Mouse (Mus musculus) MEL (cell line): ENCODE measurements around the gene Cat.

ENCODE experiments used
- CHD2 ChIP-seq: IDR thresholded peaks from 2 replicates; pipeline ENCODE4 v1.6.1; 2011; ENCODE audit warnings: low read length, improper control_type of control experiment
- CTCF ChIP-seq, 3 experiments: IDR thresholded peaks in 2 of 3; conservative IDR thresholded peaks in 1 of 3; 2 replicates each; pipeline ENCODE4 v1.5.1; 2011 to 2012; ENCODE audit warnings: low read length in 3 of 3, low read depth in 2 of 3, mild to moderate bottlenecking in 2 of 3, improper control_type of control experiment in 1 of 3, inconsistent platforms in 1 of 3, mixed read lengths in 1 of 3, moderate library complexity in 1 of 3; ENCODE audit not compliant: control insufficient read depth in 1 of 3, insufficient read depth in 1 of 3, poor library complexity in 1 of 3, severe bottlenecking in 1 of 3
- ELF1 ChIP-seq: IDR thresholded peaks from 2 replicates; pipeline ENCODE4 v1.6.1; 2014; ENCODE audit warnings: low read depth, mild to moderate bottlenecking, inconsistent platforms, low read length, improper control_type of control experiment, moderate library complexity
- NELFE ChIP-seq: IDR thresholded peaks from 2 replicates; pipeline ENCODE4 v1.6.1; 2011; ENCODE audit warnings: low read depth, low read length, improper control_type of control experiment
- POLR2A ChIP-seq, 2 experiments: IDR thresholded peaks; 2 replicates each; pipeline ENCODE4 v1.6.1; 2011 to 2012; ENCODE audit warnings: low read length in 2 of 2, mild to moderate bottlenecking in 2 of 2, control low read depth in 1 of 2, improper control_type of control experiment in 1 of 2, low read depth in 1 of 2, moderate library complexity in 1 of 2; ENCODE audit not compliant: control insufficient read depth in 1 of 2, insufficient read depth in 1 of 2, poor library complexity in 1 of 2
- USF2 ChIP-seq, 2 experiments: IDR thresholded peaks; 2 replicates each; pipeline ENCODE4 v1.6.1; 2011 to 2012; ENCODE audit warnings: improper control_type of control experiment in 2 of 2, low read length in 2 of 2, borderline replicate concordance in 1 of 2, inconsistent platforms in 1 of 2, low read depth in 1 of 2, mild to moderate bottlenecking in 1 of 2; ENCODE audit not compliant: insufficient read depth in 1 of 2
- ZC3H11A ChIP-seq: IDR thresholded peaks from 2 replicates; pipeline ENCODE4 v1.6.1; 2012; ENCODE audit warnings: low read depth, mild to moderate bottlenecking, inconsistent platforms, low read length, improper control_type of control experiment
- ZKSCAN1 ChIP-seq: IDR thresholded peaks from 2 replicates; pipeline ENCODE4 v1.6.1; 2012; ENCODE audit warnings: low read depth, mild to moderate bottlenecking, inconsistent platforms, low read length, improper control_type of control experiment, moderate library complexity

DNA sequence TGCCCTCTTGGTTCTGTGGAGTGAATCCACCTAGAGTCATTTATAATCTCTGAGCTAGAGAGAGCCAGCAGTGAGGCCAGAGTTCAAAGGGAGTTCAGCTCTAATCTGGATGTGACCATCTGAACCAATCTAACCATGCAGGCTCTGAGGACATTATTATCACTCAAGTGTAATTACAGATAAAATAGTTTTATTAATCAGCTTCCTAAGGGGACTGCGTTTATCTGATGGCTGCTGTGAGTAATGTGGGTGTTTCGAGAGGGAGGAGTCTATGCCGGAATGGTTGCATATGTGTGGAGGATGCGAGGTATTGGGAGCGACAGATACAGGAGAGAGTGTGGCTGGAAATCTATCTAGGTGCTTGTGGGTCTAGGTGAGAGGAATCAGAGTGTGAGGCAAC lies 71.6 kb downstream of the Cat start:
- TF ChIP-seq USF2 (IDR thresholded peaks at IDR 0.05; ENCODE audit: borderline replicate concordance in 1 of 2, insufficient read depth in 1 of 2, low read depth in 1 of 2, low read length in 2 of 2) (no peak), ZC3H11A (no peak), ZKSCAN1 (no peak), POLR2A (IDR thresholded peaks at IDR 0.05; ENCODE audit: control insufficient read depth in 1 of 2, insufficient read depth in 1 of 2, low read depth in 1 of 2, low read length in 2 of 2, poor library complexity in 1 of 2) (no peak), NELFE (no peak), CHD2 (no peak), CTCF (IDR thresholded peaks at IDR 0.05 in 2 of 3, conservative IDR thresholded peaks at IDR 0.05 in 1 of 3; ENCODE audit: control insufficient read depth in 1 of 3, insufficient read depth in 1 of 3, low read depth in 2 of 3, low read length in 3 of 3, poor library complexity in 1 of 3, severe bottlenecking in 1 of 3) (no peak), ELF1 (no peak)
